Mouse (Mus musculus): ENCODE measurements around the gene Vmn2r107. TPM values are rescaled to one million over a fixed set of nuclear protein-coding genes. Genes with fewer than 3 reads are reported as not detected.

Gene Vmn2r107
- polyA plus RNA-seq (2015; fragmentation: Illumina TruSeq; extraction: RNeasy Lipid Tissue Mini Kit (QIAGEN cat#74804); ENCODE audit: insufficient read depth, low replicate concordance): not detected

DNA sequence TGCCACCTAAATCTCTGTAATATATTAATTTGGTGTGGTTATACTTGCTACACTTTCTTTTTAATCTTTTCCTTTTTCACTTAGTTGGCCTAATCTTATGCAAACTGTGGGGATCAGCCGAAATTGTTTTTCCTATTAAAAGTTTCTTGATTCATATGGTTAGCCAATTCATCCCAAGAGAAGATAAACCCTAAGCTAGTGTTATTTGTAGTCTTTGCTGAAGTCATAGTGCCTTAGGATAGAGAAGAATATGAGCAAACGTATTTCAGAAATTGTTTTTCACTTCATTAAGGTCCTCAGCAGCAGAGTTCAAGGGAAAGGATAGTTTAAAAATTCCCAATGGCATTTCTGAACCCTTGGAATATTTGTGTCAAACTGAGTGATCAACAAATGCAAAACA lies at the start of gene Vmn2r107:
Gene Vmn2r107 (plus strand): TSS at position 301 of the 400 bp plus-strand sequence.

DNA sequence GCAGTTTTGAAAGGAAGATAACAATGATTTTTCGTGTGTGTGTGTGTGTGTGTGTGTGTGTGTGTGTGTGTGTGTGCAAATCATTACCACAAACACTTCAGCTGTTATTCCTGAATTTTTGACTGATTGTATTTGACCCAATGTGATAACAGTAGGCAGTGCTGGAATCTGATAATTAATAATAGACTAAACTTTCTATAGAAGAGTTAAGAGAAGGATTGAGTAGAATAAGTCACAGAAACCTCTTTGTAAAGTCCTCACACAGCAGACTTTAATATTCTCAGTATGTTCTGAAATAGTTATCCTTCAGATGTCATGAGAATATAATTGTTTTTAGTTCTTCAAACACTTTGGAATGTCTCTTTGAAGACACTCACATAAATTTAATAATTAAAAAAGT lies 68.8 kb downstream of the Vmn2r107 start, which contains the start of gene Vmn1r224:
Gene Vmn1r224 (plus strand): TSS at position 301 of the 400 bp plus-strand sequence.

Other genes with a start within 250 kb of the Vmn2r107 start
- not detected for gene Fpr-rs7, start 231.0 kb upstream of the Vmn2r107 start, polyA plus RNA-seq (2015; fragmentation: Illumina TruSeq; extraction: RNeasy Lipid Tissue Mini Kit (QIAGEN cat#74804); ENCODE audit: insufficient read depth, low replicate concordance)
- not detected for gene Fpr-rs6, start 162.1 kb upstream of the Vmn2r107 start, polyA plus RNA-seq (2015; fragmentation: Illumina TruSeq; extraction: RNeasy Lipid Tissue Mini Kit (QIAGEN cat#74804); ENCODE audit: insufficient read depth, low replicate concordance)
- gene Vmn2r105, start 110.2 kb upstream of the Vmn2r107 start, polyA plus RNA-seq (2015; fragmentation: Illumina TruSeq; extraction: RNeasy Lipid Tissue Mini Kit (QIAGEN cat#74804); ENCODE audit: insufficient read depth, low replicate concordance): not detected
- gene Vmn2r106, start 59.7 kb upstream of the Vmn2r107 start, polyA plus RNA-seq (2015; fragmentation: Illumina TruSeq; extraction: RNeasy Lipid Tissue Mini Kit (QIAGEN cat#74804); ENCODE audit: insufficient read depth, low replicate concordance): not detected
- not detected for gene Vmn1r224, start 68.9 kb downstream of the Vmn2r107 start, polyA plus RNA-seq (2015; fragmentation: Illumina TruSeq; extraction: RNeasy Lipid Tissue Mini Kit (QIAGEN cat#74804); ENCODE audit: insufficient read depth, low replicate concordance)
- gene Vmn2r108, start 136.1 kb downstream of the Vmn2r107 start, polyA plus RNA-seq (2015; fragmentation: Illumina TruSeq; extraction: RNeasy Lipid Tissue Mini Kit (QIAGEN cat#74804); ENCODE audit: insufficient read depth, low replicate concordance): not detected
- gene Vmn1r225, start 152.9 kb downstream of the Vmn2r107 start, polyA plus RNA-seq (2015; fragmentation: Illumina TruSeq; extraction: RNeasy Lipid Tissue Mini Kit (QIAGEN cat#74804); ENCODE audit: insufficient read depth, low replicate concordance): not detected
- gene Vmn2r109, start 219.5 kb downstream of the Vmn2r107 start, polyA plus RNA-seq (2015; fragmentation: Illumina TruSeq; extraction: RNeasy Lipid Tissue Mini Kit (QIAGEN cat#74804); ENCODE audit: insufficient read depth, low replicate concordance): not detected

Measured in spleen, adult 10 weeks (tissue).